Mouse (Mus musculus): ENCODE results near the gene Rexo5. TPM values are rescaled to one million over a fixed set of nuclear protein-coding genes. Genes with fewer than 3 reads are reported as not detected.

Gene Rexo5
- polyA plus RNA-seq, 1 experiment from 2014 or later = 11.9 TPM

DNA sequence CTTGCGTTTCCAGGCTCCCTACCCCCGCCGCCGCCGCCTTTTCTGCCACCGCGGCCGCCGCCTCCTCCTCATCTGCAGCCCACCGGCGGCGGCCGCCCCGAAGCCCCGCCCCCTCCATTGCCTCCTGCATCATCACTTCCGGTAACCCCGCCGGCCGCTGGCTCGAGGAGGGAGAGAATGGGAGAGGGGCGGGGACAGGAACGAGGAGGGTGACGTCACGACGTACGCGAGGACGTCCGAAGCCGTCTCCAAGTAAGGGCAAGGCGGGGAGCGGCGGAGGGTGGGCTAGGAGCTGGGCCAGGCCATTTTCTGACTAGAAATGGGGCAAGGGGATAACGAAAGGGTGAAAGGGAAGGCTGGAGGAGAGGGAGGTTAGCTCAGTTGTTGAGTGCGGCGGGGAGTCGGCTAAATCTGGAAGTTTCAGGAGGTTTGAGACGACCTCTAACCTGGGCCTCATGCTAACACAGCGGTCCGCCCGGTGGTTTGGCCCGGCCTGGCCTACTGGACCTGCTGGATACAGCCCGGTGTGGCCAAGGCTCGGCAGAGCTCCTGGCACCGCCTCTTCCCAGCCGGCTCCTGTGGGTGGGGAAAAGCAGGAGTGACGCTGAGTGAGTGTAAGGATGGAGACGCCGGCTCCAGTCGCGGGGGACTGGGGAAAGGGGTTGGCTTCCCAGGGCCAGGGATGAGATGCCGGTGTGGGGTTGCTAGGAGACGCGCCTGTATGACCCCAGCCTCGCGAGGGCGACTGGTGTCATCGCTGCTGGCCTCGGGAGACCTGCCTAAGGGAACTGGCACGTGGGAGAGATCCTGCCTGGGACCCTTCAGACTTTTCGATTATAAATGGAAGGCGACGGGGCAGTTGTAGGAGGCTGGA, 102.1 kb downstream of the Rexo5 start, which contains the start of the genes Lyrm1 and Dcun1d3:
Gene Lyrm1, plus strand, starts transcription at position 223 of the 874 bp plus-strand sequence.
Gene Dcun1d3, minus strand, starts transcription at position 660 of the 874 bp plus-strand sequence.
- Histone ChIP-seq H3K27me3 (no peaks in the 10 kb centered on the region), H3K27ac (replicated peaks) (peak within 1 kb of the TSS; percentile 100), H3K4me3 (peak within 1 kb of the TSS; percentile 83), H3K4me1 (replicated peaks) (peaks cover 36% of the 10 kb centered on the region), H3K9me3 (no peaks in the 10 kb centered on the region), H3K4me2 (peak within 1 kb of the TSS; percentile 73), H3K36me3 (no peaks in the 10 kb centered on the region), H3K9ac (peak within 1 kb of the TSS; percentile 88)
- WGBS = under 1% methylated on average over 63 of the region's 63 CpGs
- peak; percentile 98 for ATAC-seq (ENCODE audit: low FRiP score, low read depth)

DNA sequence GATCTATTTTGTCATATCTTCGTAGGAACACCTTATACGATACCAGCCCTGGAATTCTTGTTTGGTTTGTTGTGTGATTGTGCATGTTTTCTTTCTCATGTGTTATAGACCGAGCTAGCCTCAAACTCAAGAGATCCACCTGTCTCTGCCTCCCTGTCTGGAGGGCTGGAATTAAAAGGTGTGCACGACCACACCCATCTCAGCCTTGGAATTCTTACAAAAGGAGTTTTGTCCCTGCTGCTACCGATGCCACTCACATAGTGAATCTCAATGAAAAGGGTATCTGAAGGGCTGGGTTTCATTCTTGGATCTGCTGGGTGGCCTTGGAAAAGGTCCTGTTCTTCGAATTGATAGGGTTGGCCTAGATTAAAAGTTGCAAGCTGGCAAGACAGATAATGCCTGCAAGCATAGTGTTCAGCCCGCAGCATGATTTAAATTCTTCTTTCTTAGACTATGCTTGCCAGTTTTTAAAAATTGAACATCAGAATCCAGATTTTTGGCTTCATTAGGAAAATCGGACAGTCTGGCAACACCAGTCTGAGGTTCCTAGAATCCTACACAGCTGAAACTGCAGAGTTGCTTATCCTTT, 103.8 kb downstream of the Rexo5 start:
- Histone ChIP-seq H3K4me1 (replicated peaks) (peaks cover 31% of the 10 kb centered on the region), H3K36me3 (no peaks in the 10 kb centered on the region), H3K9me3 (no peaks in the 10 kb centered on the region), H3K27ac (replicated peaks) (no peak overlapping the region), H3K4me2 (no peak overlapping the region), H3K27me3 (no peaks in the 10 kb centered on the region), H3K4me3 (no peak overlapping the region), H3K9ac (no peak overlapping the region)
- ATAC-seq (ENCODE audit: low FRiP score, low read depth) = no peak
- 93% methylated on average over 8 of the region's 8 CpGs for WGBS

DNA sequence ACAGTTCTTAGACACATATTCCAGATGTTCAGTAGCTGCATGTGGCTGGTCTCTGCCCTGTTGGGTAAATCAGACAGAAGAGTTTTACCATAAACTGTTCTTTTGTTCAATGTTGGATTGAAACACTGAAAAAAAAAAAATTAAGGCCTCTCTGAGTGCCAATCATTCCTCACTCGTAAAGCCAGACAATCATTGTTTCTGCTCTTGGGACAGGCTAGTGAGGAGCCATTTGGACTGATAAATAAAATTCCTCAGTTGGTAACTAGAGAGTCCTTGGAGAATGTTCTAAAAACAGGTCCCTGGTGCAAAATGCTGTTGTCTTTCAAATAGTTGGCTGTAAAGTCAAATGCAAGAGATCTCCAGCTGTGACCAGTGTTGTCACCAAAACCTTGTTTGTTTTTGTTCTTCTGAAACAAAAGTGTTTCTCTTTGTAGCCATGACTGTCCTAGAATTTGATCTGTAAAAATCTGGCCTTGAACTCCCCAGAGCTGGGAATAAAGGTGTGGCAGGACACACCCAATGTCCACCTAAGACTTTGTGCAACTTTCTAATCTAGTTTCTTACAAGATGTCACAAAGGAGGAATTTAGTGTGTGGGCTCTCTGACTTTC, 104.5 kb downstream of the Rexo5 start:
- no peak overlapping the region for H3K4me3 ChIP-seq
- ATAC-seq (ENCODE audit: low FRiP score, low read depth) = no peak
- WGBS = 38% methylated on average over 1 of the region's 1 CpGs
- H3K27me3 ChIP-seq = no peaks in the 10 kb centered on the region
- no peaks in the 10 kb centered on the region for H3K9me3 ChIP-seq
- H3K4me2 ChIP-seq = no peak overlapping the region
- H3K36me3 ChIP-seq = no peaks in the 10 kb centered on the region
- no peak overlapping the region for H3K9ac ChIP-seq
- H3K27ac ChIP-seq (replicated peaks) = no peak overlapping the region
- H3K4me1 ChIP-seq (replicated peaks) = peaks cover 25% of the 10 kb centered on the region

Other genes with a start within 250 kb of the Rexo5 start
- gene Acsm2, start 239.7 kb upstream of the Rexo5 start, polyA plus RNA-seq (2015; fragmentation: Nextera tagmentation; extraction: Ambion mirVana) = 0.13 TPM in 1 of 2 replicates, not detected in the other
- not detected in 2 replicates for gene Acsm1, start 187.0 kb upstream of the Rexo5 start, polyA plus RNA-seq (2015; fragmentation: Nextera tagmentation; extraction: Ambion mirVana)
- not detected in 2 replicates for gene Acsm4, start 104.0 kb upstream of the Rexo5 start, polyA plus RNA-seq (2015; fragmentation: Nextera tagmentation; extraction: Ambion mirVana)
- gene Thumpd1, start 73.2 kb upstream of the Rexo5 start, polyA plus RNA-seq (2015; fragmentation: Nextera tagmentation; extraction: Ambion mirVana) = 74.5 and 76.4 TPM in 2 replicates
- gene Acsm3, start 33.1 kb upstream of the Rexo5 start, polyA plus RNA-seq (2015; fragmentation: Nextera tagmentation; extraction: Ambion mirVana) = 0.09 TPM in 1 of 2 replicates, not detected in the other
- gene Eri2, start 52 bp downstream of the Rexo5 start, polyA plus RNA-seq (2015; fragmentation: Nextera tagmentation; extraction: Ambion mirVana) = 15.4 and 16.5 TPM in 2 replicates
- 18.9 and 22.7 TPM in 2 replicates for gene Lyrm1, start 101.9 kb downstream of the Rexo5 start, polyA plus RNA-seq (2015; fragmentation: Nextera tagmentation; extraction: Ambion mirVana)
- gene Dcun1d3, start 102.3 kb downstream of the Rexo5 start, polyA plus RNA-seq (2015; fragmentation: Nextera tagmentation; extraction: Ambion mirVana) = 17.2 and 19.5 TPM in 2 replicates

Measured in hindbrain, embryonic 15.5 days (tissue).